Mouse (Mus musculus) bone marrow macrophage, adult 2 months (primary cell): Measurements from ENCODE around the gene Apod.

Source experiments
- CTCF ChIP-seq: IDR thresholded peaks from 2 replicates; pipeline ENCODE4 v1.5.1; 2012; ENCODE audit warnings: low read depth, mild to moderate bottlenecking, low read length, moderate library complexity
- POLR2A ChIP-seq: IDR thresholded peaks from 2 replicates; pipeline ENCODE4 v1.6.1; 2012; ENCODE audit warnings: mild to moderate bottlenecking, low read depth, low read length, borderline replicate concordance

DNA sequence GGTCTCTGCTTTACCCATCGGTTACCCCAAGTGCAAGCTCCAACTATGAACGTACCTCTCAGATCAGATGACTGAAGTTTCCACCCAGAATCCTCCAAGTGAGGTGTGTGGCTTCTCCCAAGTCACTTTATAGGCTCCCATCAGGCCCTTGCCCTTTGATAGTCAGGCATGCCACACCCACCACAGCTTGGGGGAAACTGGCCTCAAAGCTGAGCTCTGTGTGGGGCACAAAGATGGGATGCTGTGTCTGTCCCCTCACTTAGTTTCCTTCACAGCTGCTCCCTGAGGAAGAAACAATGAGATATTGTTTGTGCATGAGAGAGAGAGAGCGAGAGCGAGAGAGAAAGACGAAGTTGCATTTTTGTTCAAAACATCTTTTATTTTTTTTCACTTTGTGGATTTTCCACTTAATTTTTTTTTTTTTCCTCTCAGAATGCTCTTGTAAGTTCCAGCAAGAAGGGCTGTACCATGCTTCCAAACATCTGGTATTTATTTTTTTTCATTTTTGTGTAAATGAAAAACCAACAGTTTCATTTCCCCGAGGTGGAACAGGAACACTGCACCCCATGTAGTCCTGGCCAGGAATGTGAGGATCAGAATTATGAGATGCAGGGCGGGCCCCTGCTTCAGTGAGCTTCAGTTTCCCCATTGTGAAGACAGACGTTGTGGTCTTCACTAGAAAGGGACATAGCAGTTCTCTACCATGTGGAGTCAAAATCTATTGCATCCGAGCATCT lies at the start of gene Apod:
- TF ChIP-seq CTCF (no peak), POLR2A (no peak)
